Mouse (Mus musculus) MEL (cell line): Measurements from ENCODE around the gene Myt1l.

Source experiments
- MXI1 ChIP-seq: IDR thresholded peaks from 2 replicates; pipeline ENCODE4 v1.6.1; 2011; ENCODE audit warnings: mild to moderate bottlenecking, low read depth, low read length, improper control_type of control experiment
- POLR2A ChIP-seq, 2 experiments: IDR thresholded peaks; 2 replicates each; pipeline ENCODE4 v1.6.1; 2011 to 2012; ENCODE audit warnings: low read length in 2 of 2, mild to moderate bottlenecking in 2 of 2, control low read depth in 1 of 2, improper control_type of control experiment in 1 of 2, low read depth in 1 of 2, moderate library complexity in 1 of 2; ENCODE audit not compliant: control insufficient read depth in 1 of 2, insufficient read depth in 1 of 2, poor library complexity in 1 of 2
- RAD21 ChIP-seq: IDR thresholded peaks from 2 replicates; pipeline ENCODE4 v1.6.1; 2011; ENCODE audit warnings: mild to moderate bottlenecking, low read depth, low read length, improper control_type of control experiment
- ZMIZ1 ChIP-seq: IDR thresholded peaks from 2 replicates; pipeline ENCODE4 v1.6.1; 2012; ENCODE audit warnings: low read depth, mild to moderate bottlenecking, inconsistent platforms, low read length, improper control_type of control experiment, moderate library complexity

DNA sequence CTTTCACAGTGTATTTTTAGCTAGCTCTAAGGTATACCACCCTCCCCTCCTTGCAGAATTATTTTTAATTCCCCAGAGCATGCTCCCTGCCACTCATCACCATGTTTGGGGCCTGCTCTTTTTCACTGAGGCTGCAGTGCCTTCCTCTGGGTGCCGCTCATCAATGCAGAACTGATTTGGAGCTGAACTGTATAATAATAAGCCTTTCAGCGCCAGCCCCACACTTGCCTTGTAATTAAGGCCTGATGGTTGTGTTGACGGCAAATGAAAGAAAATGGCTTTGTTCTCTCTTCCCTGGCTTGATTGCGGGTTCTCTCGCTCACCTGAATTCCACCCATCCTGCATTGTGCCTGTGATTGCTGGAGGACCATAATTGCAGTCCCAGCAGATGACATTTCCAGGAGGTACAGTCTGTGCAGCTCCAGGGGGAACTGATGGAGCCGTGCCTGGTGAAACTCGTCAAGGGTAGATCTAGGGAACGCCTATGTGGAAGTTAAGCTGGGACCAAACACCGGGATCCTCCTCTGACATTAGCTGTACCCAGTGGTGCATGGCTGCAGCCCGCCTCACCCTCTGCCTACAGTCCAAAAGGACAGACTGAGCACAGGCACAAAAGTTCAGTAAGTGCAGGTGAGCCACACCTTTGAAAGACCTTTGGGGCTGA lies 101.8 kb downstream of the Myt1l start:
- TF ChIP-seq ZMIZ1 (no peak), RAD21 (no peak), POLR2A (IDR thresholded peaks at IDR 0.05; ENCODE audit: control insufficient read depth in 1 of 2, insufficient read depth in 1 of 2, low read depth in 1 of 2, low read length in 2 of 2, poor library complexity in 1 of 2) (no peak), MXI1 (no peak)
